Mouse (Mus musculus) embryonic facial prominence, embryonic 11.5 days (tissue): ENCODE measurements around the gene Ccdc172. TPM values are rescaled to one million over a fixed set of nuclear protein-coding genes. Genes with fewer than 3 reads are reported as not detected.
A peak's percentile ranks its signal among the peaks of the same experiment; 100 is the strongest.

ENCODE experiments used
- ATAC-seq: fragments of 200-750 bp; cut with Nextera tagmentation; replicated peaks from 2 replicates; pipeline ENCODE4 v1.8.0; 2017; ENCODE audit warnings: low read depth; ENCODE audit not compliant: insufficient number of reproducible peaks, low FRiP score, low TSS enrichment
- DNase-seq: peaks from one replicate; pipeline ENCODE4 v3.0.0-alpha.2; 2015; ENCODE audit warnings: low spot score
- H3K27ac ChIP-seq: fragments of 300-500 bp; sonication (generic); replicated peaks from 2 replicates; pipeline ENCODE4 v1.5.1; 2014; ENCODE audit warnings: mild to moderate bottlenecking, low read depth, low read length, control low read depth
- H3K27me3 ChIP-seq: fragments of 300-500 bp; sonication (generic); 2 replicates; pipeline ENCODE4 v1.6.1; 2014; ENCODE audit warnings: mild to moderate bottlenecking, low read length, moderate library complexity, mixed read lengths; ENCODE audit not compliant: control insufficient read depth, insufficient read depth
- H3K36me3 ChIP-seq: fragments of 300-500 bp; sonication (generic); replicated peaks from 2 replicates; pipeline ENCODE4 v1.6.1; 2014; ENCODE audit warnings: low read depth, mild to moderate bottlenecking, low read length, moderate library complexity, mixed read lengths; ENCODE audit not compliant: control insufficient read depth, insufficient read depth
- H3K4me1 ChIP-seq: fragments of 300-500 bp; sonication (generic); 2 replicates; pipeline ENCODE4 v1.6.1; 2014; ENCODE audit warnings: low read length, mixed read lengths; ENCODE audit not compliant: control insufficient read depth, insufficient read depth
- H3K4me2 ChIP-seq: fragments of 300-500 bp; sonication (generic); 2 replicates; pipeline ENCODE4 v1.6.1; 2014; ENCODE audit warnings: low read depth, mild to moderate bottlenecking, control low read depth, low read length, moderate library complexity
- H3K4me3 ChIP-seq: fragments of 300-500 bp; sonication (generic); 2 replicates; pipeline ENCODE4 v1.5.1; 2014; ENCODE audit warnings: low read depth, low read length, control low read depth
- H3K9ac ChIP-seq: fragments of 300-500 bp; sonication (generic); replicated peaks from 2 replicates; pipeline ENCODE4 v1.6.1; 2014; ENCODE audit warnings: mild to moderate bottlenecking, control low read depth, low read length
- H3K9me3 ChIP-seq: fragments of 300-500 bp; sonication (generic); replicated peaks from 2 replicates; pipeline ENCODE4 v1.6.1; 2016; ENCODE audit warnings: mild to moderate bottlenecking, low read length, inconsistent platforms, mixed read lengths; ENCODE audit not compliant: control insufficient read depth
- WGBS: fragments of 180-500 bp; shearing (Covaris S2); extraction: QIAGEN DNeasy Blood & Tissue Kit; methylation state at CpG from one replicate; pipeline ENCODE4 v1.1.7; 2014; 5-methylcytosine and 5-hydroxymethylcytosine counted together
- polyA plus RNA-seq: library from polyadenylated mRNA; unstranded; fragments of >200 nt; fragmentation: Nextera tagmentation; extraction: Ambion mirVana; gene quantifications from 2 replicates; pipeline ENCODE4 v1.2.1, GENCODE M21; 2014

Ccdc172 gene
- polyA plus RNA-seq, 1 experiment from 2014 or later = not detected

- ATAC-seq = no peak
- Histone ChIP-seq H3K9ac (no peak overlapping the region), H3K4me1 (no peaks in the 10 kb centered on the region), H3K4me3 (no peak overlapping the region), H3K27me3 (no peaks in the 10 kb centered on the region), H3K36me3 (no peaks in the 10 kb centered on the region), H3K27ac (no peak overlapping the region), H3K9me3 (no peaks in the 10 kb centered on the region), H3K4me2 (no peak overlapping the region)
- 89% methylated on average over 3 of the region's 3 CpGs for WGBS
- no peak for DNase-seq
These were observed 12.3 kb upstream of the Ccdc172 start for GRCm38 (mm10) chr19:58499420-58499966.

- H3K9me3 ChIP-seq = no peaks in the 10 kb centered on the region
- H3K36me3 ChIP-seq = no peaks in the 10 kb centered on the region
- WGBS = 89% methylated on average over 2 of the region's 2 CpGs
- no peak overlapping the region for H3K4me2 ChIP-seq
- H3K4me1 ChIP-seq = no peaks in the 10 kb centered on the region
- DNase-seq = peak; percentile 45
- no peak overlapping the region for H3K9ac ChIP-seq
- H3K4me3 ChIP-seq = no peak overlapping the region
- ATAC-seq = no peak
- H3K27me3 ChIP-seq = no peaks in the 10 kb centered on the region
- no peak overlapping the region for H3K27ac ChIP-seq
These were observed 11.7 kb upstream of the Ccdc172 start for GRCm38 (mm10) chr19:58500049-58500448.

GRCm38 (mm10) chr19:58521696-58522095 lies 9.9 kb downstream of the Ccdc172 start:
- Histone ChIP-seq H3K27ac (no peak overlapping the region), H3K27me3 (no peaks in the 10 kb centered on the region), H3K4me2 (no peak overlapping the region), H3K9ac (no peak overlapping the region), H3K36me3 (no peaks in the 10 kb centered on the region), H3K4me3 (no peak overlapping the region), H3K4me1 (no peaks in the 10 kb centered on the region), H3K9me3 (no peaks in the 10 kb centered on the region)
- DNase-seq (no peak), ATAC-seq (no peak)
- WGBS = 94% methylated on average over 1 of the region's 1 CpGs

- Histone ChIP-seq H3K9me3 (no peaks in the 10 kb centered on the region), H3K36me3 (no peaks in the 10 kb centered on the region), H3K27ac (no peak overlapping the region), H3K4me2 (no peak overlapping the region), H3K4me3 (no peak overlapping the region), H3K4me1 (no peaks in the 10 kb centered on the region), H3K27me3 (no peaks in the 10 kb centered on the region), H3K9ac (no peak overlapping the region)
- DNase-seq (no peak), ATAC-seq (no peak)
- 48% methylated on average over 12 of the region's 12 CpGs for WGBS
These were observed 12.1 kb downstream of the Ccdc172 start for GRCm38 (mm10) chr19:58523736-58524394.

GRCm38 (mm10) chr19:58525457-58526239 lies 13.9 kb downstream of the Ccdc172 start:
- Histone ChIP-seq H3K9me3 (no peaks in the 10 kb centered on the region), H3K27ac (no peak overlapping the region), H3K4me2 (no peak overlapping the region), H3K9ac (no peak overlapping the region), H3K4me3 (no peak overlapping the region), H3K27me3 (no peaks in the 10 kb centered on the region), H3K4me1 (no peaks in the 10 kb centered on the region), H3K36me3 (no peaks in the 10 kb centered on the region)
- ATAC-seq (no peak), DNase-seq (no peak)
- 64% methylated on average over 12 of the region's 12 CpGs for WGBS

- no peak overlapping the region for H3K27ac ChIP-seq
- no peaks in the 10 kb centered on the region for H3K9me3 ChIP-seq
- no peak for DNase-seq
- no peak for ATAC-seq
- H3K4me3 ChIP-seq = no peak overlapping the region
- H3K4me1 ChIP-seq = no peaks in the 10 kb centered on the region
- no peaks in the 10 kb centered on the region for H3K27me3 ChIP-seq
- no peak overlapping the region for H3K4me2 ChIP-seq
- H3K9ac ChIP-seq = no peak overlapping the region
- WGBS = 85% methylated on average over 3 of the region's 3 CpGs
- no peaks in the 10 kb centered on the region for H3K36me3 ChIP-seq
These were observed 21.3 kb downstream of the Ccdc172 start for GRCm38 (mm10) chr19:58533077-58533476.

GRCm38 (mm10) chr19:58536691-58537090 lies 24.9 kb downstream of the Ccdc172 start:
- no peak overlapping the region for H3K9ac ChIP-seq
- DNase-seq (no peak), ATAC-seq (no peak)
- no peaks in the 10 kb centered on the region for H3K27me3 ChIP-seq
- no peaks in the 10 kb centered on the region for H3K4me1 ChIP-seq
- 84% methylated on average over 10 of the region's 10 CpGs for WGBS
- H3K27ac ChIP-seq = no peak overlapping the region
- no peak overlapping the region for H3K4me3 ChIP-seq
- no peaks in the 10 kb centered on the region for H3K9me3 ChIP-seq
- H3K4me2 ChIP-seq = no peak overlapping the region
- H3K36me3 ChIP-seq = no peaks in the 10 kb centered on the region

- no peaks in the 10 kb centered on the region for H3K27me3 ChIP-seq
- no peak overlapping the region for H3K4me3 ChIP-seq
- H3K4me2 ChIP-seq = no peak overlapping the region
- WGBS = 88% methylated on average over 5 of the region's 5 CpGs
- H3K27ac ChIP-seq = no peak overlapping the region
- H3K36me3 ChIP-seq = no peaks in the 10 kb centered on the region
- H3K9ac ChIP-seq = no peak overlapping the region
- DNase-seq (no peak), ATAC-seq (no peak)
- no peaks in the 10 kb centered on the region for H3K9me3 ChIP-seq
- H3K4me1 ChIP-seq = no peaks in the 10 kb centered on the region
These were observed 28.6 kb downstream of the Ccdc172 start for GRCm38 (mm10) chr19:58540396-58540795.
